ENCODE assay signal across 12 mouse cellular contexts in the genomic region with DNA sequence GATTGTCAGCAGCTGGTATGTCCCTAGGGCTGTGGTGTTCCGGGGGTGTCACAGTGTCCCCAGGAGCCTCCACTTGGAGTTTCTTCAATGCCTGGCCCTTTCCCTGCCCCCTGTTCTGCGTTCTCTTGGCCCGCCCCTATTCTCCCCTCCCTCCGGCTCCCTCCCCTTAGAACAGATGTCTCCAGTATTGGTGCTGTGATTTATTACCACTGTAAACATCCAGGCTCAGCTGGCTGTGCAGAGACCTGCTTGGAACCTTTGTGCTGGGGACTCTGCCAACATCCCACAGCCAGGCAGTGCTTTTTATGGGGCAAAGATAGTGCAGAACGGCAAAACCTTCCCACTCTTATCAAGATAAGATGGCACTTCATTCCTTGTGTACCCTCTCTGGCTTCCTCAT. TPM values are rescaled to one million over a fixed set of nuclear protein-coding genes. Genes with fewer than 3 reads are reported as not detected.
DNase-seq lines count a peak whose midpoint lies in the region.
"Had no signal": no experiment of that assay in that cellular context is flagged by ENCODE, and none has a peak within 500 bp of the region (broad histone marks: within the 10 kb centered on the region; RNA-seq: fewer than 3 reads in every experiment).

No protein-coding gene starts in this region.

- no peaks in the 10 kb centered on the region for H3K36me3 ChIP-seq in limb, embryonic 10.5 days

- peak; percentile 45 for DNase-seq in adrenal gland, adult 2 months
- no peak for DNase-seq in adrenal gland, adult 8-10 months
- peak; percentile 38 for DNase-seq in lung, postnatal 10 days
- DNase-seq in lung, postnatal 14 days: no peak
- DNase-seq in limb, embryonic 10.5 days (ENCODE audit: low spot score): peak; percentile 72
- peak; percentile 32 for DNase-seq in yolk sac, embryonic 10.5 days (ENCODE audit: low spot score)
- DNase-seq in layer of hippocampus, adult 9-11 months: no peak
- no peak for DNase-seq in cerebellum, postnatal 4 days (ENCODE audit: low spot score in 2 of 2)
- DNase-seq: right cerebral cortex, adult 18-20 months had no signal

- H3K27ac ChIP-seq in limb, embryonic 10.5 days: peak overlapping the region; percentile 82

- 4% methylated on average over 5 of the region's 5 CpGs for WGBS in limb, embryonic 10.5 days

- H3K4me1 ChIP-seq in limb, embryonic 10.5 days: peaks cover 41% of the 10 kb centered on the region

- no peaks in the 10 kb centered on the region for H3K27me3 ChIP-seq in limb, embryonic 10.5 days (ENCODE audit: low read depth, poor library complexity, severe bottlenecking)

- no peaks in the 10 kb centered on the region for H3K9me3 ChIP-seq in limb, embryonic 10.5 days (replicated peaks)

- H3K4me3 ChIP-seq in limb, embryonic 10.5 days: peak overlapping the region; percentile 38

RNA-seq across cellular contexts. Expression of a gene that starts 8.3 kb away (rescaled TPM):
- 10 to 100 TPM; 19.7 to 20.2 TPM for total RNA-seq in adrenal gland, adult 2 months (2021)
- polyA plus RNA-seq in adrenal gland, adult 2 months (2012; rRNA removed): 45.8 and 46.0 TPM in 2 replicates
- total RNA-seq in adrenal gland, adult 8-10 months (2022): 10 to 100 TPM; 20.2 to 39.0 (median 25.9) TPM
- 28.3 and 29.0 TPM in 2 replicates for polyA plus RNA-seq in limb, embryonic 10.5 days (2016; fragmentation: Nextera tagmentation; extraction: Ambion mirVana)

RNA-seq across cellular contexts. Expression of a gene that starts 21.0 kb away (rescaled TPM):
- total RNA-seq in adrenal gland, adult 2 months (2021): under 1 TPM; 0.37 to 0.97 TPM
- 2.1 and 3.0 TPM in 2 replicates for polyA plus RNA-seq in adrenal gland, adult 2 months (2012; rRNA removed)
- total RNA-seq in adrenal gland, adult 8-10 months (2022): 1 to 10 TPM in 2 of 4 experiments, under 1 TPM in 2; 0.70 to 2.0 (median 1.2) TPM
- 3.6 and 4.0 TPM in 2 replicates for polyA plus RNA-seq in limb, embryonic 10.5 days (2016; fragmentation: Nextera tagmentation; extraction: Ambion mirVana)

RNA-seq across cellular contexts. Expression of a gene that starts 42.1 kb away (rescaled TPM):
- total RNA-seq in adrenal gland, adult 2 months (2021): not detected
- not detected in 2 replicates for polyA plus RNA-seq in adrenal gland, adult 2 months (2012; rRNA removed)
- total RNA-seq in adrenal gland, adult 8-10 months (2022): not detected
- polyA plus RNA-seq in limb, embryonic 10.5 days (2016; fragmentation: Nextera tagmentation; extraction: Ambion mirVana): not detected in 2 replicates
- total RNA-seq: common myeloid progenitor, adult 5-6 weeks had no signal
- polyA plus RNA-seq: heart, embryonic 16.5 days; liver, embryonic 16.5 days had no signal

RNA-seq across cellular contexts. Expression of a gene that starts 57.3 kb away (rescaled TPM):
- 1 to 10 TPM in 1 of 2 experiments, under 1 TPM in 1; 0.58 to 1.2 TPM for total RNA-seq in adrenal gland, adult 2 months (2021)
- 1.2 and 1.8 TPM in 2 replicates for polyA plus RNA-seq in adrenal gland, adult 2 months (2012; rRNA removed)
- total RNA-seq in adrenal gland, adult 8-10 months (2022): under 1 TPM in 1 of 4 experiments, not detected in 3; 0.70 TPM
- not detected in 2 replicates for polyA plus RNA-seq in limb, embryonic 10.5 days (2016; fragmentation: Nextera tagmentation; extraction: Ambion mirVana)
- total RNA-seq: common myeloid progenitor, adult 5-6 weeks had no signal
- polyA plus RNA-seq: liver, embryonic 16.5 days had no signal

Comparison
In these comparisons a context has a peak if more than half of its experiments do, and no peak if none do; other contexts are left out.
1. DNase-seq: peak in adrenal gland, adult 2 months (single experiment), lung, postnatal 10 days (single experiment), limb, embryonic 10.5 days (single experiment) and yolk sac, embryonic 10.5 days (single experiment); none in adrenal gland, adult 8-10 months (single experiment), lung, postnatal 14 days (single experiment), layer of hippocampus, adult 9-11 months (single experiment) and cerebellum, postnatal 4 days (0 of 2).